Mouse (Mus musculus) liver, embryonic 14.5 days (tissue): Measurements from ENCODE around the gene Tlr2.
"Not testable (repeated sequence)": the region's sequence is repeated elsewhere in the genome, so short reads cannot be mapped to it uniquely, and the experiment has no call there.

Source experiments
- CTCF ChIP-seq: IDR thresholded peaks from 2 replicates; pipeline ENCODE4 v1.5.1; 2016; ENCODE audit warnings: antibody characterized with exemption, low read depth, control low read depth
- EP300 ChIP-seq: IDR thresholded peaks from 2 replicates; pipeline ENCODE4 v1.6.1; 2016; ENCODE audit warnings: antibody characterized with exemption, low read depth

GRCm38 (mm10) chr3:83875078-83875477 lies 33.5 kb upstream of the Tlr2 start:
- not testable (repeated sequence) for TF ChIP-seq CTCF, EP300
